Mouse (Mus musculus): ENCODE data around the gene Btg2. TPM values are rescaled to one million over a fixed set of nuclear protein-coding genes. Genes with fewer than 3 reads are reported as not detected.

Btg2 gene
- polyA plus RNA-seq, 1 experiment = 13.8 TPM

DNA sequence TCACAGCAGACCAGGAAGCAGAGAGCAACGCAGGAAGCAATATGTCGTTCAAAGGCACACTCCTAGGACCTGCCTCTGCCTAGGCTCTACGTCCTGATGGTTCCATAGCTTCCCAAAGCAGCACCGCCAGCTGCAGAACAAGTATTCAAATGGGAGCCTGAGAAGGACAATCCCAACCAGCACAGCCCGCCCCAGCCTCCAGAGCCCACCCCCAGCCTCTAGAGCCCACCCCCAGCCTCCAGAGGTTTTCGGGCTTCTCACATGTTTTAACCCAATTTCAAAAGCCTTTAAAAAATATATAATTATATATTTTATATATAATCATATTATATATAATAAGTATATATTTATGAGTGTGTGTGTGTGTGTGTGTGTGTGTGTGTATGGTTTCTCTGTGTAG is 29.4 kb downstream of the Btg2 start:
- no peak overlapping the region for H3K4me2 ChIP-seq (ENCODE audit: low read depth)
- TF ChIP-seq SRF (IDR thresholded peaks at IDR 0.05; ENCODE audit: control insufficient read depth, insufficient read length, low read depth) (no peak), MYOD1 (IDR thresholded peaks at IDR 0.05; ENCODE audit: control insufficient read depth in 1 of 3, insufficient read length in 2 of 3, low read depth in 2 of 3) (no peak), CEBPB (IDR thresholded peaks at IDR 0.05; ENCODE audit: insufficient read depth, poor library complexity, severe bottlenecking) (no peak), TCF12 (IDR thresholded peaks at IDR 0.05; ENCODE audit: insufficient read depth, poor library complexity, severe bottlenecking) (no peak), POLR2AphosphoS2 (IDR thresholded peaks at IDR 0.05; ENCODE audit: insufficient read length, low read depth) (no peak), MYOG (IDR thresholded peaks at IDR 0.05; ENCODE audit: control insufficient read depth in 1 of 3, insufficient read depth in 1 of 3, insufficient read length in 2 of 3, low read depth in 2 of 3) (no peak), MAX (IDR thresholded peaks at IDR 0.05; ENCODE audit: low read depth) (no peak), POLR2A (IDR thresholded peaks at IDR 0.05; ENCODE audit: insufficient read length, low read depth) (no peak), TCF3 (IDR thresholded peaks at IDR 0.05; ENCODE audit: insufficient read length, low read depth) (no peak), USF1 (IDR thresholded peaks at IDR 0.05; ENCODE audit: low read depth) (no peak)
- no peak overlapping the region for H3ac ChIP-seq (ENCODE audit: control insufficient read depth, insufficient read length)
- peaks cover 15% of the 10 kb centered on the region for H3K27me3 ChIP-seq (ENCODE audit: control insufficient read depth, insufficient read depth, insufficient read length)
- H3K36me3 ChIP-seq (ENCODE audit: control insufficient read depth, insufficient read depth) = no peaks in the 10 kb centered on the region
- H3K4me3 ChIP-seq = no peak overlapping the region
- no peaks in the 10 kb centered on the region for H3K79me2 ChIP-seq (ENCODE audit: control insufficient read depth, insufficient read depth)

DNA sequence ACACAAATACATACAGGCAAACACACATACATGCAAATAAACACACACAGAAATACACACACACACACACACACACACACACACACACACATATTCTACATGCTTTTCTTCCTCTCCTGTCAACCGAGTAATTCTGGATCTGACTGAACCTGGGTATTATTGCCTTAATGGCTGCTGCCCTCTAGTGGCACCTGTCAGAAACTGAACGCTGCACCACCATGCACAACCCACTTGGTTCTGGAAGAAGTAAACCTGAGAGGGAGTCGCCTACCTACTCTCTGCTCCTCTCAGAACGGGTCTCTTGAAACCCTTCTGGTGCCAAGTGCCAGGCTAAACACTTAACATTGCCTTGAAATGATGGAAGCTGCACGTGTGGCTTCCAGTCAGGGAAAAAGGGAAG is 30.2 kb downstream of the Btg2 start:
- no peak overlapping the region for H3K4me3 ChIP-seq
- H3ac ChIP-seq (ENCODE audit: control insufficient read depth, insufficient read length) = no peak overlapping the region
- no peaks in the 10 kb centered on the region for H3K79me2 ChIP-seq (ENCODE audit: control insufficient read depth, insufficient read depth)
- H3K4me2 ChIP-seq (ENCODE audit: low read depth) = no peak overlapping the region
- TF ChIP-seq POLR2A (IDR thresholded peaks at IDR 0.05; ENCODE audit: insufficient read length, low read depth) = no peak
- TF ChIP-seq MYOD1 (IDR thresholded peaks at IDR 0.05; ENCODE audit: control insufficient read depth in 1 of 3, insufficient read length in 2 of 3, low read depth in 2 of 3) = no peak
- no peak for TF ChIP-seq POLR2AphosphoS2 (IDR thresholded peaks at IDR 0.05; ENCODE audit: insufficient read length, low read depth)
- no peak for TF ChIP-seq REST (IDR thresholded peaks at IDR 0.05; ENCODE audit: insufficient read depth, insufficient read length)
- TF ChIP-seq TCF12 (IDR thresholded peaks at IDR 0.05; ENCODE audit: insufficient read depth, poor library complexity, severe bottlenecking) = no peak
- TF ChIP-seq CEBPB (IDR thresholded peaks at IDR 0.05; ENCODE audit: insufficient read depth, poor library complexity, severe bottlenecking) = no peak
- TF ChIP-seq SRF (IDR thresholded peaks at IDR 0.05; ENCODE audit: control insufficient read depth, insufficient read length, low read depth) = no peak
- TF ChIP-seq E2F4 (IDR thresholded peaks at IDR 0.05; ENCODE audit: insufficient read depth) = no peak
- no peak for TF ChIP-seq TCF3 (IDR thresholded peaks at IDR 0.05; ENCODE audit: insufficient read length, low read depth)
- no peak for TF ChIP-seq MYOG (IDR thresholded peaks at IDR 0.05; ENCODE audit: control insufficient read depth in 1 of 3, insufficient read depth in 1 of 3, insufficient read length in 2 of 3, low read depth in 2 of 3)
- TF ChIP-seq USF1 (IDR thresholded peaks at IDR 0.05; ENCODE audit: low read depth) = no peak
- TF ChIP-seq MAX (IDR thresholded peaks at IDR 0.05; ENCODE audit: low read depth) = no peak
- peaks cover 15% of the 10 kb centered on the region for H3K27me3 ChIP-seq (ENCODE audit: control insufficient read depth, insufficient read depth, insufficient read length)
- H3K36me3 ChIP-seq (ENCODE audit: control insufficient read depth, insufficient read depth) = no peaks in the 10 kb centered on the region

DNA sequence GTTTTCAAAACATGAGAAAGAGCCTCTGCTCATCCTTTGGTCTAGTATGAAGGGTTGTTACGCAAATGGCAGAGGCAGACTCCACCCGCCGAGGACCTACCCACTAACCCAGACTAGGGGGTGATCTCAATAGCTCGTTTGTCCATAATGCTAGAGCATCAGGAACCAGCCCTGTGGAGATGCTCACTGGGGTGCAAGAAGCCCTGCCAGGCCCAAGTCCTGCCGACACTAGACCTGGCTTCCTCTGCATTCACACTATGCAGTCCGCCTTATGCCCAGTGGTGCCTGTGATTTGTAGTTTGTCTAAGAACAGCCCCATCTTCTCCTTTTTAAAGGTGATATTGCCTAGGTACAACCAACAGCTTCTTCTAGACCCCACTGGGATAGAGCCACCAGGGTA is 31.5 kb downstream of the Btg2 start:
- H3K4me3 ChIP-seq = no peak overlapping the region
- H3ac ChIP-seq (ENCODE audit: control insufficient read depth, insufficient read length) = no peak overlapping the region
- H3K4me2 ChIP-seq (ENCODE audit: low read depth) = no peak overlapping the region
- H3K36me3 ChIP-seq (ENCODE audit: control insufficient read depth, insufficient read depth) = no peaks in the 10 kb centered on the region
- H3K27me3 ChIP-seq (ENCODE audit: control insufficient read depth, insufficient read depth, insufficient read length) = peaks cover 15% of the 10 kb centered on the region
- TF ChIP-seq E2F4 (IDR thresholded peaks at IDR 0.05; ENCODE audit: insufficient read depth) (no peak), MYOD1 (IDR thresholded peaks at IDR 0.05; ENCODE audit: control insufficient read depth in 1 of 3, insufficient read length in 2 of 3, low read depth in 2 of 3) (no peak), CEBPB (IDR thresholded peaks at IDR 0.05; ENCODE audit: insufficient read depth, poor library complexity, severe bottlenecking) (no peak), POLR2A (IDR thresholded peaks at IDR 0.05; ENCODE audit: insufficient read length, low read depth) (no peak), USF1 (IDR thresholded peaks at IDR 0.05; ENCODE audit: low read depth) (no peak), POLR2AphosphoS2 (IDR thresholded peaks at IDR 0.05; ENCODE audit: insufficient read length, low read depth) (no peak), SRF (IDR thresholded peaks at IDR 0.05; ENCODE audit: control insufficient read depth, insufficient read length, low read depth) (no peak), TCF12 (IDR thresholded peaks at IDR 0.05; ENCODE audit: insufficient read depth, poor library complexity, severe bottlenecking) (no peak), MAX (IDR thresholded peaks at IDR 0.05; ENCODE audit: low read depth) (no peak), MYOG (IDR thresholded peaks at IDR 0.05; ENCODE audit: control insufficient read depth in 1 of 3, insufficient read depth in 1 of 3, insufficient read length in 2 of 3, low read depth in 2 of 3) (no peak), TCF3 (IDR thresholded peaks at IDR 0.05; ENCODE audit: insufficient read length, low read depth) (no peak), REST (IDR thresholded peaks at IDR 0.05; ENCODE audit: insufficient read depth, insufficient read length) (no peak)
- no peaks in the 10 kb centered on the region for H3K79me2 ChIP-seq (ENCODE audit: control insufficient read depth, insufficient read depth)

DNA sequence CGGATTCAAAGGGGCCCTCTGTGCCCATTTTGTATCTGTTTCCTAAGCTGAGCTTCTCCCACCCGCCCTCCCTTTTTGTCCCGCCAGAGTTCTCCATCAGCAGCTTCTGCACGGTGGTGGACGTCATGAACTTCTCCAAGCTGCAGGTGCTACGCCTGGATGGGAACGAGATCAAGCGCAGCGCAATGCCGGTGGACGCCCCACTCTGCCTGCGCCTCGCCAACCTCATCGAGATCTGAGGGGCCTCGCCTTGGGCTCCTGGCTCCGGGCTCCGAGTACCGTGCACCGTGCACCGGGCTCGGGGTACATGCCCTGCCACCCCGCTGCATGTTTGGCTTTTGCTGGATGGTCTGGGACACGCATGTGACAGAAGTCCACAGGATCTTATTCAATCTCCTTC is 32.5 kb downstream of the Btg2 start:
- Histone ChIP-seq H3K79me2 (ENCODE audit: control insufficient read depth, insufficient read depth) (no peaks in the 10 kb centered on the region), H3ac (ENCODE audit: control insufficient read depth, insufficient read length) (no peak overlapping the region), H3K27me3 (ENCODE audit: control insufficient read depth, insufficient read depth, insufficient read length) (peaks cover 15% of the 10 kb centered on the region), H3K4me2 (ENCODE audit: low read depth) (no peak overlapping the region), H3K4me3 (no peak overlapping the region), H3K36me3 (ENCODE audit: control insufficient read depth, insufficient read depth) (no peaks in the 10 kb centered on the region)
- no peak for TF ChIP-seq MYOD1 (IDR thresholded peaks at IDR 0.05; ENCODE audit: control insufficient read depth in 1 of 3, insufficient read length in 2 of 3, low read depth in 2 of 3)
- no peak for TF ChIP-seq CEBPB (IDR thresholded peaks at IDR 0.05; ENCODE audit: insufficient read depth, poor library complexity, severe bottlenecking)
- TF ChIP-seq REST (IDR thresholded peaks at IDR 0.05; ENCODE audit: insufficient read depth, insufficient read length) = no peak
- no peak for TF ChIP-seq TCF12 (IDR thresholded peaks at IDR 0.05; ENCODE audit: insufficient read depth, poor library complexity, severe bottlenecking)
- no peak for TF ChIP-seq MAX (IDR thresholded peaks at IDR 0.05; ENCODE audit: low read depth)
- TF ChIP-seq TCF3 (IDR thresholded peaks at IDR 0.05; ENCODE audit: insufficient read length, low read depth) = no peak
- no peak for TF ChIP-seq SRF (IDR thresholded peaks at IDR 0.05; ENCODE audit: control insufficient read depth, insufficient read length, low read depth)
- TF ChIP-seq E2F4 (IDR thresholded peaks at IDR 0.05; ENCODE audit: insufficient read depth) = no peak
- TF ChIP-seq POLR2A (IDR thresholded peaks at IDR 0.05; ENCODE audit: insufficient read length, low read depth) = no peak
- no peak for TF ChIP-seq MYOG (IDR thresholded peaks at IDR 0.05; ENCODE audit: control insufficient read depth in 1 of 3, insufficient read depth in 1 of 3, insufficient read length in 2 of 3, low read depth in 2 of 3)
- TF ChIP-seq POLR2AphosphoS2 (IDR thresholded peaks at IDR 0.05; ENCODE audit: insufficient read length, low read depth) = no peak
- no peak for TF ChIP-seq USF1 (IDR thresholded peaks at IDR 0.05; ENCODE audit: low read depth)

All from myocyte (in vitro differentiated cells).